Mouse (Mus musculus) forebrain, embryonic 10.5 days (tissue): ENCODE data around the gene Tubb5. TPM values are rescaled to one million over a fixed set of nuclear protein-coding genes. Genes with fewer than 3 reads are reported as not detected.

ENCODE experiments used
- DNase-seq: peaks from one replicate; pipeline ENCODE4 v3.0.0-alpha.2; 2017; ENCODE audit warnings: low spot score; ENCODE audit errors: extremely low spot score
- H3K27ac ChIP-seq: fragments of 300-500 bp; sonication (generic); 2 replicates; pipeline ENCODE4 v1.5.1; 2016; ENCODE audit warnings: mild to moderate bottlenecking
- H3K27me3 ChIP-seq: fragments of 300-500 bp; sonication (generic); 2 replicates; pipeline ENCODE4 v1.6.1; 2016; ENCODE audit warnings: mild to moderate bottlenecking; ENCODE audit not compliant: poor library complexity, severe bottlenecking
- H3K36me3 ChIP-seq: fragments of 300-500 bp; sonication (generic); replicated peaks from 2 replicates; pipeline ENCODE4 v1.6.1; 2016; ENCODE audit warnings: mild to moderate bottlenecking, moderate library complexity
- H3K4me1 ChIP-seq: fragments of 300-500 bp; sonication (generic); 2 replicates; pipeline ENCODE4 v1.6.1; 2016
- H3K4me3 ChIP-seq: fragments of 300-500 bp; sonication (generic); 2 replicates; pipeline ENCODE4 v1.5.1; 2016; ENCODE audit warnings: mild to moderate bottlenecking, moderate library complexity
- H3K9me3 ChIP-seq: fragments of 300-500 bp; sonication (generic); 2 replicates; pipeline ENCODE4 v1.6.1; 2016; ENCODE audit warnings: mild to moderate bottlenecking, moderate library complexity
- WGBS: fragments of 180-500 bp; shearing (Covaris S2); methylation state at CpG from one replicate; pipeline ENCODE4 v1.1.7; 2016; 5-methylcytosine and 5-hydroxymethylcytosine counted together
- microRNA-seq: library from miRNA; unstranded; fragments of <30 nt; microRNA quantifications from one replicate; pipeline ENCODE4, GENCODE M21; 2017
- polyA plus RNA-seq: library from polyadenylated mRNA; unstranded; fragments of >200 nt; fragmentation: Nextera tagmentation; extraction: Ambion mirVana; gene quantifications from 2 replicates; pipeline ENCODE4 v1.2.1, GENCODE M21; 2016

The Tubb5 gene
- polyA plus RNA-seq, 1 experiment from 2014 or later, result 1,608 TPM

GRCm38 (mm10) chr17:35795656-35796055, 42.5 kb downstream of the Tubb5 start:
- DNase-seq, result no peak
- Histone ChIP-seq H3K36me3 (no peaks in the 10 kb centered on the region), H3K4me3 (no peak overlapping the region), H3K9me3 (peaks cover 4% of the 10 kb centered on the region), H3K27ac (no peak overlapping the region), H3K27me3 (no peaks in the 10 kb centered on the region), H3K4me1 (no peaks in the 10 kb centered on the region)
- whole genome bisulfite sequencing, result 83% methylated on average over 6 of the region's 6 CpGs

DNA sequence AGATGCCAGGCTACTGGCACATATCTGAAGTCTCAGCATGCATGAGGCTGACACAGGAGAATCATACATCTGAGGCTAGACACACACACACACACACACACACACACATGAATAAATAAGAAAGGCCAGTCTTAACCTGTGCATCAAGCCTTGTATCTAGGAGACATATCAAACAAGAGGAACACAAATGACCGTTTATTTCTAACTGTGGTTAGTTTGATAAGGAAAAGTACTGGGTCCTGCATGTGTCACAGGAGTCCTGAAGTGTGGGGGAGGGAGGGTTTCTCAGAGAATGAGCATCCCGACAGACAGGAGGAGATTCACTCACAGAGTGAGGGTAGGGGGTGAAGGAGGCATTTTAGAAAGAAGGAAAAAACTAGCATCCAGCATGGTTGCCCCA, 43.0 kb downstream of the Tubb5 start:
- Histone ChIP-seq H3K4me3 (no peak overlapping the region), H3K27ac (no peak overlapping the region), H3K36me3 (no peaks in the 10 kb centered on the region), H3K27me3 (no peaks in the 10 kb centered on the region), H3K4me1 (no peaks in the 10 kb centered on the region), H3K9me3 (peaks cover 4% of the 10 kb centered on the region)
- DNase-seq, result no peak
- WGBS, result 64% methylated on average over 2 of the region's 2 CpGs

DNA sequence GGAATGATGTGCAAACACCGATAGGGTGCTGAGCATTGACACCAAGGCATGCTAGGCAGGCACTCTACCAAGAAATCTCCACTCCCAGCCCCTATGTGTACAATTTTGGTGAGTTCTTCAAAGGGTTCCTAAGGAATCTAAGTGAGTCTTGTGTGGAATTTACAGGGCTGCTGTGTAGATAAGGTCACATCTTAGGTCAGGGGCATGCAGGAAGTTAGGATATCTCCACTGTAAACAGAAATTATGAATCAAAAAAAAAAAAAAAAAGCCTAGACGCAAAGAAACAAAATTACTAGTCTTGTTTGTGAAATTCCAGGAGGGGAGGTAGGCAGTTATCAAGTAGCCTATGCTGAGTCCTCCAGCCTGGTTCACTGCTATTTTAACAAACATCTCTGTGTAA, 45.3 kb downstream of the Tubb5 start:
- no peaks in the 10 kb centered on the region for H3K36me3 ChIP-seq
- H3K27ac ChIP-seq, result no peak overlapping the region
- no peak for DNase-seq
- H3K4me1 ChIP-seq, result no peaks in the 10 kb centered on the region
- no peaks in the 10 kb centered on the region for H3K27me3 ChIP-seq
- H3K9me3 ChIP-seq, result no peaks in the 10 kb centered on the region
- WGBS, result 92% methylated on average over 2 of the region's 2 CpGs
- no peak overlapping the region for H3K4me3 ChIP-seq

DNA sequence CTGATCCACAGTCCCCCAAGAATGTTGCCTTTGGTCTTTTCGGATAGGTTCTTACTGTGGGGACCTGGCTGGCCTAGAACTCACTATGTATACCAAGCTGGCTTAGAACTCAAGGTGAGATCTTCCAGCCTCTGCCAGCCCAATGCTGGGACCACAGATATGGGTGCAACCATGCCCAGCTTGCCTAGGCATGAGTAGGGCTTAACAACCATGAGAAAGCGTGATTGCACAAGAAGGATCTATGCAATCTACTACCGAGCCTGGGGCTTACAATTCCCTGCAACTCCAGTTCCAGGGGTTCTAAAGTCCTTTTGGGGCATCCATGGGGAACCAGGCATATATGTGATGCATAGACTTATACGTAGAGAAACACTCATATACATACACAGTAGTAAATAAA, 47.2 kb downstream of the Tubb5 start:
- Histone ChIP-seq H3K4me3 (no peak overlapping the region), H3K9me3 (no peaks in the 10 kb centered on the region), H3K36me3 (no peaks in the 10 kb centered on the region), H3K4me1 (no peaks in the 10 kb centered on the region), H3K27me3 (no peaks in the 10 kb centered on the region), H3K27ac (no peak overlapping the region)
- DNase-seq, result no peak
- 90% methylated on average over 4 of the region's 4 CpGs for WGBS

- H3K9me3 ChIP-seq, result no peaks in the 10 kb centered on the region
- H3K4me3 ChIP-seq, result no peak overlapping the region
- H3K36me3 ChIP-seq, result no peaks in the 10 kb centered on the region
- no peak for DNase-seq
- WGBS, result 84% methylated on average over 3 of the region's 3 CpGs
- H3K27ac ChIP-seq, result no peak overlapping the region
- H3K27me3 ChIP-seq, result no peaks in the 10 kb centered on the region
- H3K4me1 ChIP-seq, result no peaks in the 10 kb centered on the region
These were observed 50.1 kb downstream of the Tubb5 start for GRCm38 (mm10) chr17:35788025-35788424.

- Histone ChIP-seq H3K27ac (no peak overlapping the region), H3K9me3 (no peaks in the 10 kb centered on the region), H3K36me3 (no peaks in the 10 kb centered on the region), H3K27me3 (no peaks in the 10 kb centered on the region), H3K4me1 (no peaks in the 10 kb centered on the region), H3K4me3 (no peak overlapping the region)
- DNase-seq, result no peak
These were observed 50.6 kb downstream of the Tubb5 start for GRCm38 (mm10) chr17:35787493-35787892.

DNA sequence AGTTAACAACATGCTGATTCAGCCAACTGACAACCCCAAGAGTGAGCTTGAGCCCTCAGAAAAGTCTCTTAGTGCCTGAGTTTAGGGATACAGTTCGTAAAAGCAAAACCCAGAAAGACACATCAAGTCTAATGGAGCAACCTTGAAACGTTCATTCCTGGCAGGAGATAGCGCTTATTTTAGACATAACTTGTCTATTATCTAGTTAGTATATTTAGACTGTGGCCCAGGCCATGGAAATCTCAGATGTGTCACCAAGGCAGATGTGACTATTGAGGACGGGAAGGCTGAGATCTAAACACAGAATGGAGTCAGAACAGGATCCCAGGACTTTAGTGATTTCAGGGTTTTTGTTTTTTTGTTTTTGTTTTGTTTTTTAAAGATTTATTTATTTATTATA, 53.0 kb downstream of the Tubb5 start:
- no peak for DNase-seq
- no peaks in the 10 kb centered on the region for H3K9me3 ChIP-seq
- no peak overlapping the region for H3K4me3 ChIP-seq
- H3K27me3 ChIP-seq, result no peaks in the 10 kb centered on the region
- H3K27ac ChIP-seq, result no peak overlapping the region
- H3K4me1 ChIP-seq, result no peaks in the 10 kb centered on the region
- 87% methylated on average over 4 of the region's 4 CpGs for WGBS
- H3K36me3 ChIP-seq, result no peaks in the 10 kb centered on the region

- Histone ChIP-seq H3K9me3 (no peaks in the 10 kb centered on the region), H3K27me3 (no peaks in the 10 kb centered on the region), H3K36me3 (no peaks in the 10 kb centered on the region), H3K4me1 (no peaks in the 10 kb centered on the region), H3K27ac (no peak overlapping the region), H3K4me3 (no peak overlapping the region)
- 89% methylated on average over 6 of the region's 6 CpGs for WGBS
- DNase-seq, result no peak
These were observed 54.2 kb downstream of the Tubb5 start for GRCm38 (mm10) chr17:35783944-35784343.

Small RNA genes within 50 kb of the gene (microRNA-seq; reads per million reads assigned to microRNA genes)
- 1.5 reads per million for gene Gm28033

Other genes with a start within 250 kb of the Tubb5 start
- gene Sfta2, start 236.8 kb downstream of the Tubb5 start, polyA plus RNA-seq, result not detected in 2 replicates
- gene Gm9573, start 211.7 kb downstream of the Tubb5 start, polyA plus RNA-seq, result not detected in 2 replicates
- 0.12 and 0.14 TPM in 2 replicates for gene Mucl3, start 194.6 kb downstream of the Tubb5 start, polyA plus RNA-seq
- gene Vars2, start 170.7 kb downstream of the Tubb5 start, polyA plus RNA-seq, result 19.3 and 20.2 TPM in 2 replicates
- gene Gtf2h4, start 164.6 kb downstream of the Tubb5 start, polyA plus RNA-seq, result 59.3 and 62.3 TPM in 2 replicates
- gene Ddr1, start 133.7 kb downstream of the Tubb5 start, polyA plus RNA-seq, result 105 and 112 TPM in 2 replicates
- 4.6 and 5.3 TPM in 2 replicates for gene Ier3, start 16.6 kb downstream of the Tubb5 start, polyA plus RNA-seq
- gene Flot1, start 15.1 kb downstream of the Tubb5 start, polyA plus RNA-seq, result 49.7 and 51.6 TPM in 2 replicates
- gene Mdc1, start 3.2 kb upstream of the Tubb5 start, polyA plus RNA-seq, result 26.9 and 29.3 TPM in 2 replicates
- 81.9 and 84.0 TPM in 2 replicates for gene Nrm, start 23.0 kb upstream of the Tubb5 start, polyA plus RNA-seq
- 21.3 and 21.6 TPM in 2 replicates for gene Ppp1r18, start 27.3 kb upstream of the Tubb5 start, polyA plus RNA-seq
- gene Dhx16, start 41.5 kb upstream of the Tubb5 start, polyA plus RNA-seq, result 59.6 and 60.3 TPM in 2 replicates
- gene 2310061I04Rik, start 59.1 kb upstream of the Tubb5 start, polyA plus RNA-seq, result 29.8 and 32.4 TPM in 2 replicates
- 102 and 105 TPM in 2 replicates for gene Atat1, start 71.8 kb upstream of the Tubb5 start, polyA plus RNA-seq
- gene Mrps18b, start 78.1 kb upstream of the Tubb5 start, polyA plus RNA-seq, result 98.2 and 107 TPM in 2 replicates
- 60.5 and 61.5 TPM in 2 replicates for gene Ppp1r10, start 78.1 kb upstream of the Tubb5 start, polyA plus RNA-seq
- gene Abcf1, start 131.5 kb upstream of the Tubb5 start, polyA plus RNA-seq, result 114 and 129 TPM in 2 replicates
- 66.9 and 68.8 TPM in 2 replicates for gene Gnl1, start 141.5 kb upstream of the Tubb5 start, polyA plus RNA-seq
- 45.6 and 48.3 TPM in 2 replicates for gene Prr3, start 141.9 kb upstream of the Tubb5 start, polyA plus RNA-seq
- 3.1 and 3.5 TPM in 2 replicates for gene H2-T24, start 182.3 kb upstream of the Tubb5 start, polyA plus RNA-seq
- gene H2-T23, start 194.5 kb upstream of the Tubb5 start, polyA plus RNA-seq, result 2.1 and 3.3 TPM in 2 replicates
- gene H2-T22, start 204.4 kb upstream of the Tubb5 start, polyA plus RNA-seq, result 6.8 and 8.1 TPM in 2 replicates
- not detected in 2 replicates for gene Gm6034, start 204.7 kb upstream of the Tubb5 start, polyA plus RNA-seq
- not detected in 2 replicates for gene Gm11127, start 220.1 kb upstream of the Tubb5 start, polyA plus RNA-seq